In the genomic region with DNA sequence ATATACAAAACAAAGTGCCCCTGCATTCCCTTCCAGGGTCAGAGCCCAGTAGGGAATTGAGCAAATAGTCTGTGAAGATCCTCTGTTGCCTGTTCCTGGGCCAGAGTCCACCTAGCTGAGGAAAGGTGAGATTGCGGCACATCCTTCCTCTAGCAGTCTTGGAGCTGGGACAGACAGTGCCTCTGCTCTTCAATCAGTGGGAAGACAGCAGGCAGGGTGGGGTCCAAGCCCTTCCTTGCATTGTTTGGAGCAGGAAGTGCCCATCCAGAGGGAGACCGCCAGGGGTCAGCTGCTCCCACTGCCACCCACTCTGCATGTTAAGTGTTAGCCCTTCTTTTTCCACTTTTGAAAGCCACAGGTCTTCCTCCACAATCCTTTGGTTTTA, we compare ENCODE assay signal across 8 mouse cellular contexts. TPM values are rescaled to one million over a fixed set of nuclear protein-coding genes. Genes with fewer than 3 reads are reported as not detected.
DNase-seq lines count a peak whose midpoint lies in the region; ATAC-seq and TF ChIP-seq lines count a peak whose summit lies in the region.

No protein-coding gene starts in this region.

- peak overlapping the region; percentile 56 for H3K27ac ChIP-seq in heart, postnatal 0 days (ENCODE audit: low read depth)
- 0 out of 2 replicates have a peak overlapping the region, but pooled peaks have one; percentile 16 for H3K27ac ChIP-seq in midbrain, embryonic 12.5 days (replicated peaks)

- WGBS in heart, postnatal 0 days = 46% methylated on average over 2 of the region's 2 CpGs
- 84% methylated on average over 2 of the region's 2 CpGs for WGBS in midbrain, embryonic 12.5 days

- no peak for TF ChIP-seq EP300 in heart, postnatal 0 days (IDR thresholded peaks at IDR 0.05; ENCODE audit: low read depth)

- H3K36me3 ChIP-seq in heart, postnatal 0 days (replicated peaks; ENCODE audit: control insufficient read depth, insufficient read depth, low read length) = peaks cover 86% of the 10 kb centered on the region
- H3K36me3 ChIP-seq in midbrain, embryonic 12.5 days = peaks cover 89% of the 10 kb centered on the region

- H3K9me3 ChIP-seq in heart, postnatal 0 days (replicated peaks; ENCODE audit: control insufficient read depth, low read length) = no peaks in the 10 kb centered on the region
- no peaks in the 10 kb centered on the region for H3K9me3 ChIP-seq in midbrain, embryonic 12.5 days

- DNase-seq in gastrocnemius, postnatal 25 days = peak; percentile 46
- DNase-seq in gastrocnemius, postnatal 10 days = no peak
- peak; percentile 42 for DNase-seq in heart, postnatal 0 days (ENCODE audit: low spot score)
- peak; percentile 69 to 87 for DNase-seq in kidney, postnatal 25 days
- no peak for DNase-seq in thymus, postnatal 25 days
- DNase-seq in thymus, postnatal 4 days = no peak
- no peak for DNase-seq in gastrocnemius, adult 8-10 months (ENCODE audit: low spot score in 2 of 2)

- peak; percentile 31; the same call in 1 of the 2 replicates for TF ChIP-seq CTCF in heart, postnatal 0 days (IDR thresholded peaks at IDR 0.05; ENCODE audit: low read depth)

- H3K4me3 ChIP-seq in heart, postnatal 0 days (ENCODE audit: low read depth, low read length) = no peak overlapping the region
- H3K4me3 ChIP-seq in midbrain, embryonic 12.5 days = no peak overlapping the region

- H3K27me3 ChIP-seq in heart, postnatal 0 days (ENCODE audit: control insufficient read depth, insufficient read depth, low read length) = no peaks in the 10 kb centered on the region
- H3K27me3 ChIP-seq in midbrain, embryonic 12.5 days = no peaks in the 10 kb centered on the region

- H3K4me1 ChIP-seq in heart, postnatal 0 days (ENCODE audit: control insufficient read depth, insufficient read depth) = peaks cover 6% of the 10 kb centered on the region; the same call in 1 of the 2 replicates
- no peaks in the 10 kb centered on the region for H3K4me1 ChIP-seq in midbrain, embryonic 12.5 days

- H3K4me2 ChIP-seq in heart, postnatal 0 days (ENCODE audit: low read depth, low read length) = no peak overlapping the region
- H3K4me2 ChIP-seq in midbrain, embryonic 12.5 days (replicated peaks) = no peak overlapping the region

- H3K9ac ChIP-seq in heart, postnatal 0 days (replicated peaks; ENCODE audit: low read depth, low read length) = no peak overlapping the region
- no peak overlapping the region for H3K9ac ChIP-seq in midbrain, embryonic 12.5 days (replicated peaks)

- ATAC-seq in heart, postnatal 0 days (ENCODE audit: insufficient read depth, low read depth) = peak; percentile 56
- no peak for ATAC-seq in midbrain, embryonic 12.5 days (ENCODE audit: low FRiP score, low read depth)

RNA-seq across cellular contexts. Expression of a gene that starts 21.6 kb away (rescaled TPM):
- total RNA-seq in gastrocnemius, postnatal 25 days (2021) = not detected
- not detected for total RNA-seq in gastrocnemius, postnatal 10 days (2021)
- total RNA-seq in heart, postnatal 0 days (2014; rRNA removed; ENCODE audit: low replicate concordance) = not detected in 2 replicates
- polyA plus RNA-seq in heart, postnatal 0 days (2015; fragmentation: Nextera tagmentation; extraction: Ambion mirVana) = 0.07 and 0.22 TPM in 2 replicates
- polyA plus RNA-seq in midbrain, embryonic 12.5 days (2016; fragmentation: Nextera tagmentation; extraction: Ambion mirVana) = 0.22 and 0.26 TPM in 2 replicates
- not detected for total RNA-seq in gastrocnemius, adult 8-10 months (2022)

RNA-seq across cellular contexts. Expression of a gene that starts 22.4 kb away (rescaled TPM):
- total RNA-seq in gastrocnemius, postnatal 25 days (2021) = 10 to 100 TPM; 20.0 to 20.7 TPM
- total RNA-seq in gastrocnemius, postnatal 10 days (2021) = 10 to 100 TPM; 23.3 to 28.8 TPM
- total RNA-seq in heart, postnatal 0 days (2014; rRNA removed; ENCODE audit: low replicate concordance) = 25.4 and 26.9 TPM in 2 replicates
- polyA plus RNA-seq in heart, postnatal 0 days (2015; fragmentation: Nextera tagmentation; extraction: Ambion mirVana) = 27.4 and 29.3 TPM in 2 replicates
- polyA plus RNA-seq in midbrain, embryonic 12.5 days (2016; fragmentation: Nextera tagmentation; extraction: Ambion mirVana) = 75.9 and 78.1 TPM in 2 replicates
- total RNA-seq in gastrocnemius, adult 8-10 months (2022) = 10 to 100 TPM; 22.5 to 28.5 (median 25.7) TPM

RNA-seq across cellular contexts. Expression of a gene that starts 53.0 kb away (rescaled TPM):
- 1 to 10 TPM; 6.6 to 7.0 TPM for total RNA-seq in gastrocnemius, postnatal 25 days (2021)
- 10 to 100 TPM; 17.6 to 26.2 TPM for total RNA-seq in gastrocnemius, postnatal 10 days (2021)
- total RNA-seq in heart, postnatal 0 days (2014; rRNA removed; ENCODE audit: low replicate concordance) = 18.2 and 21.6 TPM in 2 replicates
- 10.1 and 12.1 TPM in 2 replicates for polyA plus RNA-seq in heart, postnatal 0 days (2015; fragmentation: Nextera tagmentation; extraction: Ambion mirVana)
- polyA plus RNA-seq in midbrain, embryonic 12.5 days (2016; fragmentation: Nextera tagmentation; extraction: Ambion mirVana) = 15.1 and 16.4 TPM in 2 replicates
- 1 to 10 TPM; 3.3 to 5.4 (median 3.9) TPM for total RNA-seq in gastrocnemius, adult 8-10 months (2022)

Comparison
In these comparisons a context has a peak if more than half of its experiments do, and no peak if none do; other contexts are left out.
1. DNase-seq: peak in gastrocnemius, postnatal 25 days (single experiment), heart, postnatal 0 days (single experiment) and kidney, postnatal 25 days (2 of 2); none in gastrocnemius, postnatal 10 days (single experiment), thymus, postnatal 25 days (single experiment), thymus, postnatal 4 days (single experiment) and gastrocnemius, adult 8-10 months (0 of 2).